Mouse (Mus musculus) myocyte (in vitro differentiated cells): ENCODE measurements around the gene Ptar1. TPM values are rescaled to one million over a fixed set of nuclear protein-coding genes. Genes with fewer than 3 reads are reported as not detected.

Source experiments
- H3K27me3 ChIP-seq: one replicate; pipeline ENCODE4 v1.6.1; 2011; ENCODE audit not compliant: control insufficient read depth, insufficient read depth, insufficient read length
- H3K36me3 ChIP-seq: one replicate; pipeline ENCODE4 v1.6.1; 2011; ENCODE audit not compliant: control insufficient read depth, insufficient read depth
- H3K4me2 ChIP-seq: one replicate; pipeline ENCODE4 v1.6.1; 2011; ENCODE audit warnings: low read depth, control low read depth
- H3K4me3 ChIP-seq: one replicate; pipeline ENCODE4 v1.5.1; 2011; ENCODE audit warnings: mild to moderate bottlenecking, control low read depth, moderate library complexity
- H3K79me2 ChIP-seq: one replicate; pipeline ENCODE4 v1.6.1; 2011; ENCODE audit not compliant: control insufficient read depth, insufficient read depth
- H3ac ChIP-seq: one replicate; pipeline ENCODE4 v1.6.1; 2011; ENCODE audit not compliant: control insufficient read depth, insufficient read length
- CEBPB ChIP-seq: IDR thresholded peaks from 2 replicates; pipeline ENCODE4 v1.6.1; 2011; ENCODE audit warnings: mild to moderate bottlenecking, moderate library complexity; ENCODE audit not compliant: poor library complexity, insufficient read depth, severe bottlenecking
- E2F4 ChIP-seq: IDR thresholded peaks from one replicate; pipeline ENCODE4 v1.6.1; 2011; ENCODE audit warnings: mild to moderate bottlenecking, control low read depth, moderate library complexity; ENCODE audit not compliant: insufficient read depth
- MAX ChIP-seq: IDR thresholded peaks from one replicate; pipeline ENCODE4 v1.6.1; 2011; ENCODE audit warnings: low read depth, mild to moderate bottlenecking, control low read depth
- MYOD1 ChIP-seq, 3 experiments: IDR thresholded peaks; one replicate each; pipeline ENCODE4 v1.6.1; 2011; ENCODE audit warnings: control low read depth in 2 of 3, low read depth in 2 of 3, mild to moderate bottlenecking in 2 of 3, moderate library complexity in 1 of 3; ENCODE audit not compliant: insufficient read length in 2 of 3, control insufficient read depth in 1 of 3
- MYOG ChIP-seq, 3 experiments: IDR thresholded peaks; one replicate each; pipeline ENCODE4 v1.6.1; 2011; ENCODE audit warnings: control low read depth in 2 of 3, low read depth in 2 of 3, mild to moderate bottlenecking in 2 of 3; ENCODE audit not compliant: insufficient read length in 2 of 3, control insufficient read depth in 1 of 3, insufficient read depth in 1 of 3
- POLR2A ChIP-seq: IDR thresholded peaks from one replicate; pipeline ENCODE4 v1.6.1; 2011; ENCODE audit warnings: low read depth, mild to moderate bottlenecking, control low read depth, moderate library complexity; ENCODE audit not compliant: insufficient read length
- POLR2AphosphoS2 ChIP-seq: IDR thresholded peaks from one replicate; pipeline ENCODE4 v1.6.1; 2011; ENCODE audit warnings: low read depth, control low read depth; ENCODE audit not compliant: insufficient read length
- REST ChIP-seq: IDR thresholded peaks from one replicate; pipeline ENCODE4 v1.6.1; 2011; ENCODE audit warnings: mild to moderate bottlenecking, control low read depth, moderate library complexity; ENCODE audit not compliant: insufficient read depth, insufficient read length
- SRF ChIP-seq: IDR thresholded peaks from one replicate; pipeline ENCODE4 v1.6.1; 2011; ENCODE audit warnings: low read depth; ENCODE audit not compliant: control insufficient read depth, insufficient read length
- TCF12 ChIP-seq: IDR thresholded peaks from one replicate; pipeline ENCODE4 v1.6.1; 2011; ENCODE audit warnings: mild to moderate bottlenecking, control low read depth; ENCODE audit not compliant: poor library complexity, insufficient read depth, severe bottlenecking
- TCF3 ChIP-seq: IDR thresholded peaks from one replicate; pipeline ENCODE4 v1.6.1; 2011; ENCODE audit warnings: low read depth, control low read depth; ENCODE audit not compliant: insufficient read length
- USF1 ChIP-seq: IDR thresholded peaks from one replicate; pipeline ENCODE4 v1.6.1; 2011; ENCODE audit warnings: low read depth, mild to moderate bottlenecking, control low read depth, moderate library complexity
- polyA plus RNA-seq: library from polyadenylated mRNA; unstranded; fragments of >200 nt; fragmentation: generic; extraction: Trizol; gene quantifications from one replicate; pipeline ENCODE4 v1.2.1, GENCODE M21; 2012; ENCODE audit warnings: missing spikeins

Ptar1 gene
- polyA plus RNA-seq, 1 experiment, result 1.4 TPM

- TF ChIP-seq SRF (no peak), MYOD1 (IDR thresholded peaks at IDR 0.05; ENCODE audit: control insufficient read depth in 1 of 3, insufficient read length in 2 of 3, low read depth in 2 of 3) (no peak), REST (no peak), POLR2AphosphoS2 (no peak), MAX (no peak), TCF3 (no peak), CEBPB (no peak), USF1 (no peak), MYOG (IDR thresholded peaks at IDR 0.05; ENCODE audit: control insufficient read depth in 1 of 3, insufficient read depth in 1 of 3, insufficient read length in 2 of 3, low read depth in 2 of 3) (no peak), E2F4 (no peak), TCF12 (no peak), POLR2A (no peak)
- H3K4me2 ChIP-seq, result no peak overlapping the region
- no peaks in the 10 kb centered on the region for H3K79me2 ChIP-seq
- no peaks in the 10 kb centered on the region for H3K27me3 ChIP-seq
- H3K36me3 ChIP-seq, result no peaks in the 10 kb centered on the region
- H3K4me3 ChIP-seq, result no peak overlapping the region
- H3ac ChIP-seq, result no peak overlapping the region
Observed at GRCm38 (mm10) chr19:23775356-23775755, 88.1 kb downstream of the Ptar1 start.

GRCm38 (mm10) chr19:23779130-23779529 lies 91.9 kb downstream of the Ptar1 start:
- no peak overlapping the region for H3K4me3 ChIP-seq

GRCm38 (mm10) chr19:23780105-23780504 lies 92.9 kb downstream of the Ptar1 start:
- Histone ChIP-seq H3K4me2 (no peak overlapping the region), H3K79me2 (no peaks in the 10 kb centered on the region), H3ac (no peak overlapping the region), H3K36me3 (no peaks in the 10 kb centered on the region), H3K27me3 (no peaks in the 10 kb centered on the region), H3K4me3 (no peak overlapping the region)
- TF ChIP-seq TCF3, result no peak
- no peak for TF ChIP-seq POLR2A
- no peak for TF ChIP-seq MYOD1 (IDR thresholded peaks at IDR 0.05; ENCODE audit: control insufficient read depth in 1 of 3, insufficient read length in 2 of 3, low read depth in 2 of 3)

More at GRCm38 (mm10) chr19:23779130-23779529, 91.9 kb downstream of the Ptar1 start:
- H3K36me3 ChIP-seq, result no peaks in the 10 kb centered on the region
- H3K27me3 ChIP-seq, result no peaks in the 10 kb centered on the region
- no peak overlapping the region for H3ac ChIP-seq
- no peaks in the 10 kb centered on the region for H3K79me2 ChIP-seq
- H3K4me2 ChIP-seq, result no peak overlapping the region
- TF ChIP-seq TCF12 (no peak), SRF (no peak), MYOG (IDR thresholded peaks at IDR 0.05; ENCODE audit: control insufficient read depth in 1 of 3, insufficient read depth in 1 of 3, insufficient read length in 2 of 3, low read depth in 2 of 3) (no peak), MAX (no peak), CEBPB (no peak), E2F4 (no peak), USF1 (no peak), POLR2A (no peak), MYOD1 (IDR thresholded peaks at IDR 0.05; ENCODE audit: control insufficient read depth in 1 of 3, insufficient read length in 2 of 3, low read depth in 2 of 3) (no peak), TCF3 (no peak), REST (no peak), POLR2AphosphoS2 (no peak)

Other genes with a start within 250 kb of the Ptar1 start
- 13.4 TPM for gene Mamdc2, start 239.0 kb upstream of the Ptar1 start, polyA plus RNA-seq
- gene 1700028P14Rik, start 34.6 kb upstream of the Ptar1 start, polyA plus RNA-seq, result not detected
- 0.13 TPM for gene Apba1, start 71.5 kb downstream of the Ptar1 start, polyA plus RNA-seq